Mouse (Mus musculus): ENCODE results near the gene Zgrf1. TPM values are rescaled to one million over a fixed set of nuclear protein-coding genes. Genes with fewer than 3 reads are reported as not detected.

The Zgrf1 gene
- 1 to 10 TPM; 2.7 to 4.1 (median 3.3) TPM for total RNA-seq (2022)

GRCm38 (mm10) chr3:127552973-127553719 lies at the start of gene Zgrf1, which contains the start of gene Larp7:
Gene Zgrf1, plus strand, starts transcription at chr3:127553489.
Gene Larp7, minus strand, starts transcription at chr3:127553349.
- peak; percentile 96 to 99 for DNase-seq (ENCODE audit: low spot score in 2 of 2)

DNA sequence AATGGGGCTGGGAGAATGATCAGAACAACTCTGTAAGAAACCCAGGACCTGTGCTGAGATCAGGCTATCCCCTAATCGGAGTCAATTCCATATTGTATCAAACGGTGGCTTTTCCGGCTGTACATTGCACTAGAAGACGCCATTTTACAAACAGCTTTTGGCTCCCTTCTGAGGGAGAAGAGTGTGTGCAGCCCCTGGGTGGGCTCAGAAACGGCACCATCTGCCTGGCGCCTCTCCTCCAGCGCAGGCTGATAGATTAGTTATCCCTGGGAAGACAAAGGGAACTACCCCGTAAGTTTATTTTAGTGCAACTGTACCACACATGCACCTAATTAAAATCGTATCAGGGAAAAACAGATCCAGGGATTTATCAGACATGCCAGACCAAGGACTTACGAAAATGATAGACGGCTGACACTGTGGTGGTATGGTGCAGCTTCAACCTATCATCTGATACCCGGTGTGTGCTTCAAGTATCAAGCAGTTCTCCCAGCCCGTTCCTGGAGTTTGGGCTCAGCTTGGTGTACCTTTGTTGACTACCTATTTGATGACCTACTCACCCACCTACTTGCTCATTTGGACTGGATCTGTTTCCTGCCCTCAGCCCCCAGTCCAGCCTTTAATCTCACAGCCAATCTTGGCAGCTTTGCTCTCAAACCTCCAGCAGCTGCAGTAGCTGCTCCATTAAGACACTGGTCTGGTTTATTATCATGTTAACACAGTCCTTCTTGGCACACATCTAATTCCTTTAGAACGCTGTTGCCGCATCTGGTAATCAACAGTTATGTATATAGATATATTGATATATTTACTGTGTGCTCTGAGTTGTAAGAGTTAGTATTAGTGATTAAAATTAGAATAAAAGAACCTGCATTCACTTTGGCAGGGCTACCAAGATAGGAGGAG lies 45.2 kb upstream of the Zgrf1 start:
- DNase-seq (ENCODE audit: low spot score in 2 of 2), result no peak

DNA sequence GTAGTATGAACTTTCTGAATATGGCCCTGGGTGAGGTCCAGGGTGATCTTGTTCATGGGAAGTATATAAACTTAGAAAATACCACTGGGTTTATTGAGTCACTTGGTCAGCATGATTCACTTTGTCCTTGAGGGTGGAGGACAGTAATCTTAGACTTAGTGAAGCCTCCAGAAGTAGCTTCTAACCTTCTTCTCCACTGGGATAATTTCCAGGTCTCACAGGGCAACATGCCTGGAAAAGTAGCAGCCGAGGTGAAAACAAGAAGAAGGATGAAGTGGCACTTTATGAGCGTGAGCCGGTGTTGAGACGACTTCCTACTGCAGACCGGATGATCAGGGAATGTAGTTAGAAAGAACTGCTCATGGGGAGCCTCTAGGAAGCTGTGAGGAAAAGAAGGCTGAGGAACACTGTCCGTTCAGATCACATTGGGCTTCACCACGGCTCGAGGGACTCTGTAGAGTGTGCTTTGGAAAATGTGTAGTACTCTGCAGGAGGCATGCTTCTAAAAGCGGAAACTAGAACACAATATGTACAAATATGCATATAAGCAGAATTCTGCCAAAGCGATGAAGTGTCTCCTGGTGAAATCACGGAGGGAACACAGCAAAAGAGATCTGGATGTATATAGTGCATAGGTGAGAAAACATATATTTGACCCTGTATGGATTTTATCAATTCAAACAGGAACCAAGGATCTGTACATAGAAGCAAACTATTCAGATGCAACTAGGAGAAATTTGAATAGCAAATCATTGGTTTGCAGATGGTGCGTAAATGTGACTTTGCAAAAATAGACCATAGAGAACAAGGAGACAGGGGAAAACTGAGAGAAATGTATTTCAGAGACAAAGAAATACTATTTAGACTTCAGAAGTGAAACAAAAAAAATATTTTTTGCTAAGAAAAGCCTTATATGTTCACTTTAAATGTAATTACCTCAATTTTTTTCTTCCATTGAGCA lies 41.2 kb upstream of the Zgrf1 start:
- DNase-seq (ENCODE audit: low spot score in 2 of 2), result no peak

GRCm38 (mm10) chr3:127512794-127513335 lies 40.4 kb upstream of the Zgrf1 start:
- DNase-seq (ENCODE audit: low spot score in 2 of 2), result no peak

- DNase-seq (ENCODE audit: low spot score in 2 of 2), result no peak
Measured at GRCm38 (mm10) chr3:127513699-127514098, 39.6 kb upstream of the Zgrf1 start.

DNA sequence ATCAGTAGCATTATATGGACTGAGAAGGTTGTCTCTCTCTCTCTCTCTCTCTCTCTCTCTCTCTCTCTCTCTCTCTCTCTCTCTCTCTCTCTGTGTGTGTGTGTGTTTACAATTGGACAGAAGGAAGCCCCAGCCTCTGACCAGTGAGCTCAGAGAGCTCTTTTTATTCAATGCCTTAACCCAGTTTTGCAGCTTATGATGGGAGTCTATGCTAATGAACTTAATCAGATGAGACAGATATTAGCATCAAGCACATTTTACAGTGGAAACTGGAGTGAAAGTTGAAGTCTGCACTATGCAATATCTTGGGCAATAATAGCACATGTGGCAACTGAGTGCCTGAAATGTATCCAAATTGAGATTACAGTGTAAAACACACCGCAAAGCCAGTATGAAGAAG lies 38.0 kb upstream of the Zgrf1 start:
- DNase-seq (ENCODE audit: low spot score in 2 of 2), result no peak

DNA sequence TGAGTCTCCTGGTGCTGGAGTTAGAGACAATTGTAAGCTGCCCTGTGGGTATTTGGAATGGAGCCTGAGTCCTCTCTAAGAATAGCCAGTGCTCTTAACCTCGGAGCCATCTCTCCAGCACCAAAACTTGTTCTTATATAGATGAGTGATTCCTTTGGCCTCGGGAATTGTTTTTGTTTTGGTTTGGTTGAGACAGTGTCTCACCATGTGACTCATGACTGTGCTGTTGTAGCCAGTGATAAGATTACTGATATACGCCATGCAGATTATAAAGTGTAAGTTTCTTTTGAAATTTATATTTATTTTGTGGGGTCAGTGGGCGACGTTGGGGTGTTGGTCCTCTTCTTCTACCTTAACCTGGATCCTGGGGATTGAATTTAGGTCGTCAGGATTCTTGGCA lies 33.0 kb upstream of the Zgrf1 start:
- no peak for DNase-seq (ENCODE audit: low spot score in 2 of 2)

- DNase-seq (ENCODE audit: low spot score in 2 of 2), result no peak
Measured at GRCm38 (mm10) chr3:127521156-127521555, 32.1 kb upstream of the Zgrf1 start.

DNA sequence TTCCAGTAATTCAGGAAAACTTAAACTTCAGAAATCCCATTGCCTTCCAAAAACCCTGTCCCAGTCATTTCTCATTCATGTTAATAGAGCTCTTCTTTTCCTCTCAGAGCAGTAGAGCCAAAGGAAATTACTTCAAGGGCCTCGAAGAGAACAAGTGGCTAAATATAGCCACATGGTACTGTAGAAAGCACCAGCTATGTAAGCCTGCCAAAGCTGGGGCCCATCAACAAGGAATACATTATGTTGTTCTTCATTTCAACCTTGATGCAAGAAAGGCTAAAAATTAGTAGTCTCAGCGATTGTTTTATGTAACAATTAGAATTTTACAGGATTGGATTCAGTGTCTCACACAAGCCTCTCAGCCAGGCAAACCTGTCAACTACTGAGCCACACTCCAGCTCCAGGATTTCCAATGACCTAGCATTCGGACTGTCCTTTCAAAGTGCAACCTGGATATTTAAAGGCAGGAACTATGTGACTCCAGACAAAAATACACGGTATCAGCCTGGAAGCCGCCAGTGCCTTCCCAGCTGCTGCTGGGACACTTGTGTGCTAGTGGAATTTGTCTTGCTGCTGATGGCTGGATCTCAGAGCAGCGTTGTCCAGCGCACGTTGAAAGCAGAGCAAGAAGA lies 28.0 kb upstream of the Zgrf1 start:
- no peak for DNase-seq (ENCODE audit: low spot score in 2 of 2)

DNA sequence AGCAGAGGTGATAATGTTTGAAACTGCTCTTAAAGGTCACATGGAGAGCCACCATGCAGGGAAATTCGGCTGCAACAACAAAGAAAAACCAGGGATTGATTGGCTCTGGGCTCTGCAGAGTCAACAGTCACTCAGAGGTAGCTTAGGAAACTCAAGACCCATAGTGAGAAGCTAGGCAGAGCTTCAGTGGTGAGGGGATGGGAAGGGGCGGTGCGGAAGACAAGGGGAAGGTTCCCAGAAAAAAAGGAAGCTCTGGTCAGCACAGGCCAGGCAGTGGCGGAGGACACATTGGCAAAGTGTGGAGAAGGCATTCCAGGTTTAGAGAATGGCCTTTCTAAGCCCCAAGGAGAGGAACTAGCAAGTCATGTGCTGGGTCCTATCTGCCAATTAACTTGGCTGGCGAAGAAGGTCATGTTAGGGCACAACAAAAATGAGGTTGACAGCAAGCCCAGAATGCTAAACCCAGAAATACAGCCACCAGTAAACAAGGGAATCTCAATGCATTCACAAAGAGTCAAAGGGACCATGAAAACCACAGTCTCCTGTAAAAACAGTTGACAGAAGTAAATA lies 25.7 kb upstream of the Zgrf1 start:
- peak in 1 of 2 experiments; percentile 26 for DNase-seq (ENCODE audit: low spot score in 2 of 2)

DNA sequence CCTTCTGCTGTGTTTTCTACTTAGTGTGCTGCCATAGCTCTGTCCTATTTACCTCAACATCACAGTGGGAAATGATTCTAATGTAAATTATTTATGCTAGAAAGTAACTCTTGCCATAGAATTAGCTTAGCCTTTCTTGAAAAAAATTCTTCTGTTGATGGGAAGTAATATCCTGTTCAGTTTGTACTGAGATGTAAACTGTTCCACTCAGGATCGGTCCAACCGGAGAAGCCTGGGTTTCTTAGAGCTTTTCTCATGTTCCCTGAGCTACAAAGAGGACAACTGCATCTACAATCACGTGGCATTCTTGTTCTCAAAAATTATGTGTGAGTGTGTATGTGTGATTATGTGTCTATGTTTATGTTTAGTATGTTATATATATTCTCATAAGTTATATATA lies 24.1 kb upstream of the Zgrf1 start:
- DNase-seq (ENCODE audit: low spot score in 2 of 2), result no peak

GRCm38 (mm10) chr3:127529824-127530223 lies 23.5 kb upstream of the Zgrf1 start:
- no peak for DNase-seq (ENCODE audit: low spot score in 2 of 2)

DNA sequence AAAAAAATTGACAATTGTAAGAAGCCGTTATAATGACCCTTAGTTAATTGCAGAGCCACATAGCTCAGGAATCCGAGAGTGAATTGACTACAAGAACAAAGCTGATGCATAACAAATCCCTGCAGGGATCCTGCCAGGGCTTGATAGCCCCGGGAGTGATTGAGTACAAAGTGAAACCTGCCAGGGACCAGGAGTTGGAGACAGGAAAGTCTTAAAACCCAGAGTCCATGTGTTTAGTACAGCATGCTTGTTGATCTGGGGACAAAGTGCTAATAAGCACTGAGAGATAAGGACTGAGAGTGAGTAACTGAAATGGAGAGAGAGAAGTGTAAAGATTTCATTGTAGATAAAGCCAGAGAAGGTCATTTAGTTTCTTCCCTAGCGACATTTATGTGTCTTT lies 23.0 kb upstream of the Zgrf1 start:
- DNase-seq (ENCODE audit: low spot score in 2 of 2), result no peak

DNA sequence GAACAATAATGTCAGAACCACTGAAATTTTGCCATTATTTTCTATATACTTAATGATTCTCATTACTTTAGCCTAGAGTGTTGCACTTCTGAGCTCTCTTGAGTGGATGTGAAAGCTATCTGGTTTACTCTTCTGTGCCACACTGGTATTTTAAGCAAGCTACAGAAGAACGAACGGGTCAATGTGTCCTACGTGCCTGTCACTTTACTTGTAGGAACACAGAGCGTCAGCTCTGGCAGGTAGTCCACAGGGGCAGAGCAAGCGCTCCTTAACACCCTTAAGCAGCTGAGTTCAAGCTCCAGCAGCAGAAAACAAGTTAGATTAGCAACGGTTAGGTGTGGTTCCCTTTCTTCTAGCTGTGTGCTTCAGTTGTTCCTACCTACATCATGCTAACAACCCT lies 14.1 kb upstream of the Zgrf1 start:
- DNase-seq (ENCODE audit: low spot score in 2 of 2), result no peak

DNA sequence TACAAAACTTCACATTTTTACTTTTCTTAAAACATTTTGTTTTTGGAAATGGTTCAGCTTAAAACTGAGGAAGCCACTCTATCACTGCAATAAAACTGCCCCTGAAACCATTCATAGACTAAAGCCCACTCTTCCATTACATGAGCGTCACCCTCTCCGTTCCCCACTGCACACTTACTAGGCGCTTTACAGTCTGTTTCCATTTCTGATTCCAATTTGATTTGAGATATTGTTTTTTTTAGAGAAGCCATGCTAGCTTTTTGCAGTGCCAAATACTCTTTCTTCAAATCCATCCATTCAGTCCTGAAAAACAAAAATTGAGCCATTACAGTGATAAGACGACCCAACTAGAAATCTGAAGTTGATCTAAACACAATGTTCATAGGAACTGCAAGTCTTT lies 9.3 kb upstream of the Zgrf1 start:
- no peak for DNase-seq (ENCODE audit: low spot score in 2 of 2)

GRCm38 (mm10) chr3:127544610-127545121 lies 8.6 kb upstream of the Zgrf1 start:
- no peak for DNase-seq (ENCODE audit: low spot score in 2 of 2)

GRCm38 (mm10) chr3:127547882-127548281 lies 5.4 kb upstream of the Zgrf1 start:
- DNase-seq (ENCODE audit: low spot score in 2 of 2), result no peak

- no peak for DNase-seq (ENCODE audit: low spot score in 2 of 2)
Measured at GRCm38 (mm10) chr3:127552434-127552972, 786 bp upstream of the Zgrf1 start.

- no peak for DNase-seq (ENCODE audit: low spot score in 2 of 2)
Measured at GRCm38 (mm10) chr3:127553720-127554043, 393 bp downstream of the Zgrf1 start.

- no peak for DNase-seq (ENCODE audit: low spot score in 2 of 2)
Measured at GRCm38 (mm10) chr3:127554723-127555122, 1.4 kb downstream of the Zgrf1 start.
